Mouse (Mus musculus) thymus, adult 2 months (tissue): ENCODE data around the gene Ccdc33.

Experiments
- CTCF ChIP-seq: fragments of 200-500 bp; IDR thresholded peaks from 2 replicates; pipeline ENCODE4 v1.5.1; 2012; ENCODE audit warnings: mild to moderate bottlenecking, control low read depth, low read length, moderate library complexity, borderline replicate concordance; ENCODE audit not compliant: control insufficient read depth, poor library complexity, insufficient read depth; ENCODE audit errors: extremely low read depth
- POLR2A ChIP-seq: fragments of 200-500 bp; IDR thresholded peaks from 2 replicates; pipeline ENCODE4 v1.6.1; 2012; ENCODE audit warnings: mild to moderate bottlenecking, low read length, control low read depth, moderate library complexity; ENCODE audit not compliant: control insufficient read depth, poor library complexity, insufficient read depth; ENCODE audit errors: extremely low read depth

DNA sequence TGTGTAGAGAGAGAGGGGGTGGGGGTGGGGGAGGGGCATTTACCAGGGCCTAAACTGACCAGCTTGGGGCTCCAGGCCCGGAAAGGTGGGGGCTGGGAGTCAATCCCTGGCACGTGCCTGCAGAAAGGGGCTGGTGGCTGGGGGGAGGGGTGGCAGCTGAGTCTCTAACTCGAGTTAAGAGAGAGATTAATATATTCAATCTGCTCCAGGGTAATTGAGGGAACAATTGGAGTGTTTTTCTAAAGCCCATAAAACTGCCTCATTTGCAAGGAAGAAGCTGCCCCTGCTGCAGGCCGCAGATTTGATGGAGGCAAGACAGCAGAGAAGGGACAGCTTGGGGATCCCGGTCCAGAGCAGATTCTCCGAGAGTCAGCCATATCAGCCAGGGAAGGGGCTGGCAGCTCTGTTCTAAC is 5.8 kb downstream of the Ccdc33 start:
- TF ChIP-seq CTCF: no peak
- no peak for TF ChIP-seq POLR2A
